Mouse (Mus musculus) C2C12 (cell line): ENCODE data around the gene Tube1.

ENCODE experiments used
- CEBPB ChIP-seq: IDR thresholded peaks from one replicate; pipeline ENCODE4 v1.6.1; 2011; ENCODE audit warnings: low read depth, mild to moderate bottlenecking, control low read depth, moderate library complexity
- CTCF ChIP-seq: IDR thresholded peaks from one replicate; pipeline ENCODE4 v1.5.1; 2011; ENCODE audit not compliant: control insufficient read depth, insufficient read depth, insufficient read length
- MYOD1 ChIP-seq: IDR thresholded peaks from one replicate; pipeline ENCODE4 v1.6.1; 2011; ENCODE audit warnings: low read depth; ENCODE audit not compliant: control insufficient read depth, insufficient read length
- USF1 ChIP-seq: IDR thresholded peaks from one replicate; pipeline ENCODE4 v1.6.1; 2011; ENCODE audit warnings: low read depth, mild to moderate bottlenecking, control low read depth, moderate library complexity

- no peak for TF ChIP-seq CTCF
- no peak for TF ChIP-seq MYOD1
- no peak for TF ChIP-seq CEBPB
- TF ChIP-seq USF1 = no peak
Measured at GRCm38 (mm10) chr10:39141401-39141800, 7.6 kb downstream of the Tube1 start.
